Mouse (Mus musculus): ENCODE measurements around the gene Slc12a7. TPM values are rescaled to one million over a fixed set of nuclear protein-coding genes. Genes with fewer than 3 reads are reported as not detected.
A peak's percentile ranks its signal among the peaks of the same experiment; 100 is the strongest.

Slc12a7 gene
- polyA plus RNA-seq, 1 experiment from 2014 or later, result 12.6 TPM

DNA sequence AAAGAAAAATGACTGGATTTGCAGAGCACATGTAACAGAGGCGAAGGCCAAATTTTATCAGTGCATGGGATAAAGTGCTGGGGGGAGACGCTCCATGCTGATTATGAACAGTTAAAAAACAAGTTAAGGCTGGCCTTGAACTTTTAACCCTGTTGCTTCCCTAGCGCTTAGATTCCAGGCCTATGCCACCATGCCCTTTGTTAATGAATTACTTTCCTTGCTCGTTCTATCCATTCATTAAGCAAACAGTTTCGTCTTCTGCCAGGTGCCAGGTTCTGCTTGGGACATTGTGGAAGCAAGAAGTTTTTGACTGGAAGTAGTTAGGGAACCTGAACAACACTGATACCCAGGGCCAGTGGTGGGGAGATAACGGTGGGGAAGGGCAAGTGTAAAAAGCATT is 90.8 kb downstream of the Slc12a7 start:
- Histone ChIP-seq H3K4me2 (ENCODE audit: low read length) (no peak overlapping the region), H3K9me3 (ENCODE audit: control insufficient read depth, low read length) (no peaks in the 10 kb centered on the region), H3K9ac (replicated peaks; ENCODE audit: low read length) (no peak overlapping the region), H3K36me3 (ENCODE audit: control insufficient read depth, insufficient read depth, low read length) (no peaks in the 10 kb centered on the region), H3K27me3 (ENCODE audit: control insufficient read depth, insufficient read depth, low read length) (no peaks in the 10 kb centered on the region), H3K4me3 (replicated peaks; ENCODE audit: low read depth, low read length) (no peak overlapping the region), H3K4me1 (ENCODE audit: control insufficient read depth, insufficient read depth, low read length) (no peaks in the 10 kb centered on the region), H3K27ac (replicated peaks; ENCODE audit: low read depth, low read length) (no peak overlapping the region)
- ATAC-seq (ENCODE audit: low FRiP score, low TSS enrichment), result no peak
- DNase-seq, result no peak
- 91% methylated on average over 6 of the region's 6 CpGs for WGBS

DNA sequence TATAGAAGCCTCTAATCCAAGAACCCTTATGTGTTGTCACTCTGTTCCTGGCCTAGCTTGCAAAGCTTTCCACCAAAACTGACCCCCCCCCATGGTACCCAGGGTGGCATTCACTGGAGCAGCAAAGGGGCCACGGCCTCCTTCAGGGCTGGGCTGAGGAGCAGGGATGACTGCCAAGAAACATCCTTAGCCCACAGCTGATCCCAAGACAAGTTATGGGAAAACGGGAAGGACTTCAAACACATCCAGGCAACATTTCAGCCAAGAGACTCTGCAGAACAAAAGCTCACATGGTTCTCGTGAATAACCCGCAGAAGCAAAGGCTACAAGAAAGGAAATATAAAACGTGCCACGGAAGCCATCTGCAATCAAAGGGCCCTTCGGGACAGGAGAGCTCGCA is 94.3 kb downstream of the Slc12a7 start:
- Histone ChIP-seq H3K4me3 (replicated peaks; ENCODE audit: low read depth, low read length) (no peak overlapping the region), H3K9me3 (ENCODE audit: control insufficient read depth, low read length) (no peaks in the 10 kb centered on the region), H3K9ac (replicated peaks; ENCODE audit: low read length) (no peak overlapping the region), H3K4me1 (ENCODE audit: control insufficient read depth, insufficient read depth, low read length) (no peaks in the 10 kb centered on the region), H3K36me3 (ENCODE audit: control insufficient read depth, insufficient read depth, low read length) (no peaks in the 10 kb centered on the region), H3K27me3 (ENCODE audit: control insufficient read depth, insufficient read depth, low read length) (no peaks in the 10 kb centered on the region), H3K4me2 (ENCODE audit: low read length) (no peak overlapping the region), H3K27ac (replicated peaks; ENCODE audit: low read depth, low read length) (no peak overlapping the region)
- no peak for DNase-seq
- no peak for ATAC-seq (ENCODE audit: low FRiP score, low TSS enrichment)
- 80% methylated on average over 8 of the region's 8 CpGs for WGBS

DNA sequence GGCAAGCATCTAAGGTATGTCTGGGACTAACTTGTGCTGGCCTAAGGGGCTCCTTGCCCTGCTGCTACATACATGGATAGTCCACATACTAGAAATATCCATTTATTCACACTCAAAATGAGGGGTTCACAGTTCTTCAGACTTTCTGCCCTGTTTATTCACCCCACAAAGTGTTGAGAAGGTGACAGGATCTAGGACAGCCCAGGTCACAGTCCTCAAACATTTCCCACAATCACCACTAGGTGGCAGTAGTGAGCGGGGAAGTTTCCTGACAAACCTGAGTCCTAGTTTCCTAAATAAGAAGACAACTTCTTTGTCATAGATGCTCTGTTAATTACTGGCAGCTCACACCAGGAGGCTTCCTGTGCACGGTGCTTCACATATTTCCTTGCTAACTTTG is 98.6 kb downstream of the Slc12a7 start:
- no peaks in the 10 kb centered on the region for H3K9me3 ChIP-seq (ENCODE audit: control insufficient read depth, low read length)
- no peaks in the 10 kb centered on the region for H3K4me1 ChIP-seq (ENCODE audit: control insufficient read depth, insufficient read depth, low read length)
- H3K4me2 ChIP-seq (ENCODE audit: low read length), result no peak overlapping the region
- ATAC-seq (ENCODE audit: low FRiP score, low TSS enrichment), result no peak
- H3K9ac ChIP-seq (replicated peaks; ENCODE audit: low read length), result no peak overlapping the region
- no peak overlapping the region for H3K4me3 ChIP-seq (replicated peaks; ENCODE audit: low read depth, low read length)
- 2% methylated on average over 2 of the region's 2 CpGs for WGBS
- no peak overlapping the region for H3K27ac ChIP-seq (replicated peaks; ENCODE audit: low read depth, low read length)
- H3K36me3 ChIP-seq (ENCODE audit: control insufficient read depth, insufficient read depth, low read length), result no peaks in the 10 kb centered on the region
- peak; percentile 79 for DNase-seq
- no peaks in the 10 kb centered on the region for H3K27me3 ChIP-seq (ENCODE audit: control insufficient read depth, insufficient read depth, low read length)

DNA sequence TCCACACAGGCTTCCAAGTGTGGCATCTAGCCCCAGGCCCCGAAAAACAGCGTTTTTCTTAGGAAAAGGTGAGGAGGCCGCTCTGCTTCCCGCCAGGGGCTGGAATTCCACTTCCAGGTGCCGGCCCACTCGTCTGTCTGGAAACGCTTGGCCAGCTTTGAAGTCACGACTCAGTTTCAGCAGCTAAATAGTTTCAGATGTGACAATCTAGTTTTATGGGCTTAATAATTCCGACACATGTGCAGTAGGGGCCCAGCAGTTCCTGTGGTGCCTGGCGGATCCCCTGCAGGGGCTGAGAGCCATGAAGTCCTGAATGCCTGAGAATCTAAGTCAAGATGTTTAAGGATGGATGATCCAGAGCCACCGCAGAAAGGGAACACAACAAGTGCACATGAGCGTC is 100.9 kb downstream of the Slc12a7 start:
- H3K36me3 ChIP-seq (ENCODE audit: control insufficient read depth, insufficient read depth, low read length), result no peaks in the 10 kb centered on the region
- H3K27ac ChIP-seq (replicated peaks; ENCODE audit: low read depth, low read length), result no peak overlapping the region
- no peaks in the 10 kb centered on the region for H3K9me3 ChIP-seq (ENCODE audit: control insufficient read depth, low read length)
- no peak overlapping the region for H3K9ac ChIP-seq (replicated peaks; ENCODE audit: low read length)
- H3K27me3 ChIP-seq (ENCODE audit: control insufficient read depth, insufficient read depth, low read length), result no peaks in the 10 kb centered on the region
- no peak overlapping the region for H3K4me3 ChIP-seq (replicated peaks; ENCODE audit: low read depth, low read length)
- ATAC-seq (ENCODE audit: low FRiP score, low TSS enrichment), result no peak
- H3K4me2 ChIP-seq (ENCODE audit: low read length), result no peak overlapping the region
- WGBS, result 69% methylated on average over 12 of the region's 12 CpGs
- DNase-seq, result no peak
- H3K4me1 ChIP-seq (ENCODE audit: control insufficient read depth, insufficient read depth, low read length), result no peaks in the 10 kb centered on the region

DNA sequence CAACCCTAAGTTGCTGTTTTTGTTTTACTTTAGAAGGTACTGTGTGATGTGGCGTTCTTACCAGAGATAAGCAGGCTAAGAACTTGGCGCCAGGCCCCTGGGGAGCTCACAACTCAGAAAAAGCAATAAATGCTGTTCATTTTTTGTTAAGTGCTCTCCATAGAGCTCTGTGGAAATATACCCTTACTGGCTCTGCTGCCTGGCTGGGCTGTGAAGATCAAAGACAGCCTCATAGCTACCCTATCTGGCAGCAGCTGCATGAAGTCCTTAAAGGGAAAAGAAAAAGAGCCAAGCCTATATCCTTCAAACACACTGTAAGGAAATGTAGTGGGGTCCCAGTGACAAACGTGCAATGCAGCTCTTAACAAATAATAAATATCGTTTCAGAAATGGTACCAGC is 102.9 kb downstream of the Slc12a7 start:
- H3K4me1 ChIP-seq (ENCODE audit: control insufficient read depth, insufficient read depth, low read length), result no peaks in the 10 kb centered on the region
- no peaks in the 10 kb centered on the region for H3K36me3 ChIP-seq (ENCODE audit: control insufficient read depth, insufficient read depth, low read length)
- peak; percentile 44 for DNase-seq
- no peaks in the 10 kb centered on the region for H3K27me3 ChIP-seq (ENCODE audit: control insufficient read depth, insufficient read depth, low read length)
- H3K4me2 ChIP-seq (ENCODE audit: low read length), result no peak overlapping the region
- no peak overlapping the region for H3K4me3 ChIP-seq (replicated peaks; ENCODE audit: low read depth, low read length)
- no peak for ATAC-seq (ENCODE audit: low FRiP score, low TSS enrichment)
- H3K9me3 ChIP-seq (ENCODE audit: control insufficient read depth, low read length), result no peaks in the 10 kb centered on the region
- 67% methylated on average over 4 of the region's 4 CpGs for WGBS
- no peak overlapping the region for H3K27ac ChIP-seq (replicated peaks; ENCODE audit: low read depth, low read length)
- H3K9ac ChIP-seq (replicated peaks; ENCODE audit: low read length), result no peak overlapping the region; the same call in 1 of the 2 replicates

DNA sequence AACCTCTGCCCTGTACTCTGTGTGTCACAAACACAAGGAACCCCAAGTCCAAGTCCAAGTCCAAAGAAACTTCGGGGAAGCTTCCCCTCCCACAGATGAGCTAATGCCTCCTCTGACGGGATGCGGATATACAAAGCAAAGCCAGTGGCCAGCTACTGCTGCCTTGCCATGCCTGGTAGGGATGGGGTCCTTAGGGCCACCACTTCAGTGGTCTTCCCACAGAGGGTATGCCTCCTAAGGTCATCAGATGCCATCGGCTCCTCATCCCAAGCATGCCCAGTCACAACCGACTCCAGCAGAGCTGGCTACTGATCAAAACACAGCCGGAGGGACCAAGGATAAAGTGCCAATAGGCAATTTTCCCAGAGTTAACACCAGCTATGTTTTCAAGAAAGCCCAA is 103.6 kb downstream of the Slc12a7 start:
- Histone ChIP-seq H3K4me3 (replicated peaks; ENCODE audit: low read depth, low read length) (no peak overlapping the region), H3K27ac (replicated peaks; ENCODE audit: low read depth, low read length) (no peak overlapping the region), H3K9ac (replicated peaks; ENCODE audit: low read length) (no peak overlapping the region)

DNA sequence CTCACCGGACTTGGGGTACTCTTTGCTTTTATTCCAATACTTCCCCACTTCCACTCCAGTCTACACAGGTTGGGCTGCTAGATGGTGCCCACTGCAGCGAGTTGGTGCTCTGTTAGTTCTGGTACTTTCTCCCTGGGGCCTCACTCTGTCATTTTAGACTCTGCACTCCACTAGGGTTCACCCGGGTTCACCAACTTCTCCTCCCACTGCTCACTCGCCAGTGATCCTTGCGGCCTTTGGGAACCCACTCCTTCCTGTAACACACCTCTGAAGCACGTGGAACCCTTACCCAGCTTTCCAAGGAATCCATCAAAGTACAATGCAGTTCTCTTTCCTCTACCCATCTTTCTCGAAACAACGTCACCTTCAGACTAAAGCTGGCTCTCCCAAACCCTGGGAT is 104.8 kb downstream of the Slc12a7 start:
- no peak overlapping the region for H3K27ac ChIP-seq (replicated peaks; ENCODE audit: low read depth, low read length)
- H3K9ac ChIP-seq (replicated peaks; ENCODE audit: low read length), result no peak overlapping the region
- no peak overlapping the region for H3K4me2 ChIP-seq (ENCODE audit: low read length)
- WGBS, result 88% methylated on average over 8 of the region's 8 CpGs
- no peaks in the 10 kb centered on the region for H3K4me1 ChIP-seq (ENCODE audit: control insufficient read depth, insufficient read depth, low read length)
- no peaks in the 10 kb centered on the region for H3K9me3 ChIP-seq (ENCODE audit: control insufficient read depth, low read length)
- H3K4me3 ChIP-seq (replicated peaks; ENCODE audit: low read depth, low read length), result no peak overlapping the region
- no peaks in the 10 kb centered on the region for H3K27me3 ChIP-seq (ENCODE audit: control insufficient read depth, insufficient read depth, low read length)
- ATAC-seq (ENCODE audit: low FRiP score, low TSS enrichment), result no peak
- DNase-seq, result no peak
- no peaks in the 10 kb centered on the region for H3K36me3 ChIP-seq (ENCODE audit: control insufficient read depth, insufficient read depth, low read length)

More for the DNA sequence above, 103.6 kb downstream of the Slc12a7 start:
- ATAC-seq (ENCODE audit: low FRiP score, low TSS enrichment) (no peak), DNase-seq (no peak)
- Histone ChIP-seq H3K4me2 (ENCODE audit: low read length) (no peak overlapping the region), H3K27me3 (ENCODE audit: control insufficient read depth, insufficient read depth, low read length) (no peaks in the 10 kb centered on the region), H3K9me3 (ENCODE audit: control insufficient read depth, low read length) (no peaks in the 10 kb centered on the region), H3K36me3 (ENCODE audit: control insufficient read depth, insufficient read depth, low read length) (no peaks in the 10 kb centered on the region), H3K4me1 (ENCODE audit: control insufficient read depth, insufficient read depth, low read length) (no peaks in the 10 kb centered on the region)
- WGBS, result 80% methylated on average over 6 of the region's 6 CpGs

DNA sequence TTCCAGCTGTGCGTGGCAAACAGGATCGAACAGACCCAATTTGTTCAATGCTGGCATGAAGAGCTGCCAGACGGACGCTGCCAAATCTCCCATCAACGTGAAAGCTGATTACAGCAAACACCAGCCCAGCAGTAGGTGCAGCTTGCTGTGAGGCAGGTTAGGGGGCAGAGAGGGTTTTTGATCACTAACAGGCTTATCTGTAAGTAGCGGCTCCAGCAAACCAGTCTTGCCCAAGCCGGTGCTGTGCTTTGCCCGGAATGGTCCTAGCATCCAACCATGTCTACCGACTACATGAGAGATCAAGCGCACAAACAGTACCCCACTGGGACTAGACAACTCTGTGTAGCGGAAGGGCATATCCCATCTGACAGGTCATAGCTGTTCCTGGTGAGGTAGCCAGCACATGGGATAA is 106.2 kb downstream of the Slc12a7 start:
- Histone ChIP-seq H3K4me1 (ENCODE audit: control insufficient read depth, insufficient read depth, low read length) (no peaks in the 10 kb centered on the region), H3K9ac (replicated peaks; ENCODE audit: low read length) (no peak overlapping the region), H3K27ac (replicated peaks; ENCODE audit: low read depth, low read length) (0 out of 2 replicates have a peak overlapping the region, but pooled peaks have one; percentile 6), H3K4me3 (replicated peaks; ENCODE audit: low read depth, low read length) (no peak overlapping the region), H3K27me3 (ENCODE audit: control insufficient read depth, insufficient read depth, low read length) (no peaks in the 10 kb centered on the region), H3K4me2 (ENCODE audit: low read length) (no peak overlapping the region), H3K9me3 (ENCODE audit: control insufficient read depth, low read length) (no peaks in the 10 kb centered on the region), H3K36me3 (ENCODE audit: control insufficient read depth, insufficient read depth, low read length) (no peaks in the 10 kb centered on the region)
- DNase-seq, result peak; percentile 76
- peak; percentile 18; the same call in 1 of the 2 replicates for ATAC-seq (ENCODE audit: low FRiP score, low TSS enrichment)
- WGBS, result 39% methylated on average over 11 of the region's 11 CpGs

DNA sequence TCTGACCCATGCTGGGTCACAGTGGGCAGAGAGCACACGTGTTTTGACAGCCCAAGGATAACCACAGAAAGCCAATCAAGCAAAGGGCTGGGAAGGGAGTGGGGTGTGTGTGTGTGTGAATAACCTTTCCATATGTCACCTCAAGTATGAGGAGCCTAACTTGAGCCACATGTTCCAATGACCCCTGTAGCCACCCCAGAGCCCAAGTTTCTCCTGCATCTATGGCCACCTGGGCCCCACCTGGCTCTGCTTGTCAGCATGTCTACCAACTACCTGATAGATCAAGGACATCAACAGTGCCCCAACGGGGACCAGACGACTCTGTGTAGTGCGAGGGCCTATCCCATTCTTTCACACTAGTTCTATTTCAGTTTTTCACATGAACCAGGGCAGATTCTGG is 106.8 kb downstream of the Slc12a7 start:
- Histone ChIP-seq H3K4me3 (replicated peaks; ENCODE audit: low read depth, low read length) (no peak overlapping the region), H3K27me3 (ENCODE audit: control insufficient read depth, insufficient read depth, low read length) (no peaks in the 10 kb centered on the region), H3K4me2 (ENCODE audit: low read length) (no peak overlapping the region), H3K4me1 (ENCODE audit: control insufficient read depth, insufficient read depth, low read length) (no peaks in the 10 kb centered on the region), H3K9me3 (ENCODE audit: control insufficient read depth, low read length) (no peaks in the 10 kb centered on the region), H3K27ac (replicated peaks; ENCODE audit: low read depth, low read length) (no peak overlapping the region), H3K36me3 (ENCODE audit: control insufficient read depth, insufficient read depth, low read length) (no peaks in the 10 kb centered on the region), H3K9ac (replicated peaks; ENCODE audit: low read length) (no peak overlapping the region)
- 81% methylated on average over 4 of the region's 4 CpGs for WGBS
- ATAC-seq (ENCODE audit: low FRiP score, low TSS enrichment) (no peak), DNase-seq (no peak)

Measured in midbrain, embryonic 14.5 days (tissue).